Mouse (Mus musculus) myocyte (in vitro differentiated cells): ENCODE measurements at regions not wholly inside any gene's neighbourhood (a gene's known extent, or its start where the extent isn't known, plus 50 kb on each side); places are given as distances from the start of the nearest gene placed in this dataset.

Experiments
- MYOD1 ChIP-seq, 3 experiments: IDR thresholded peaks; one replicate each; pipeline ENCODE4 v1.6.1; 2011; ENCODE audit warnings: control low read depth in 2 of 3, low read depth in 2 of 3, mild to moderate bottlenecking in 2 of 3, moderate library complexity in 1 of 3; ENCODE audit not compliant: insufficient read length in 2 of 3, control insufficient read depth in 1 of 3
- POLR2A ChIP-seq: IDR thresholded peaks from one replicate; pipeline ENCODE4 v1.6.1; 2011; ENCODE audit warnings: low read depth, mild to moderate bottlenecking, control low read depth, moderate library complexity; ENCODE audit not compliant: insufficient read length
- USF1 ChIP-seq: IDR thresholded peaks from one replicate; pipeline ENCODE4 v1.6.1; 2011; ENCODE audit warnings: low read depth, mild to moderate bottlenecking, control low read depth, moderate library complexity

GRCm38 (mm10) chr13:44356981-44357380 lies 372.3 kb upstream of the Jarid2 start:
- TF ChIP-seq USF1 (no peak), MYOD1 (IDR thresholded peaks at IDR 0.05; ENCODE audit: control insufficient read depth in 1 of 3, insufficient read length in 2 of 3, low read depth in 2 of 3) (no peak), POLR2A (no peak)
